Mouse (Mus musculus): ENCODE results near the gene Tmem131. TPM values are rescaled to one million over a fixed set of nuclear protein-coding genes. Genes with fewer than 3 reads are reported as not detected.

The Tmem131 gene
- 14.7 and 15.1 TPM in 2 replicates for polyA plus RNA-seq (2015; fragmentation: Nextera tagmentation; extraction: Ambion mirVana)

DNA sequence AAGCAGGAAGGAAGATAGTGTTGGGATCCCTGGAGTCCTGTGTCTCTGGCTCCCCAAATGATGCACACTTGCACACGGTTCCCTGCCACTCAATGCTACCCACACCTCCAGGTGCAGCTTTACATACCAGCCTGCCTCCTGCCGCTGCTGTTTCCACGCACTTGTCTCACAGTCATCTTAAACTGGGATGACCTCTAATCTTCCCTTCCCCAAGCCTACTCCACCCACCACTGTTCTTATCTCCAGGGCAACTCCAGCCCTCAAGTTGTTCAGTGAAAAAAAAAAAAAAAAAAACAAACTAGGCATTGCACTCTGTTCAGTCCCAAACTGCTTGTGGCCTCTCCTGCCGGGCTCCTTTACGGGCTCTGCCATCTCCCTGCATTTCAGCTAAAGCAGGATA, at the start of gene Tmem131:
Gene Tmem131 (minus strand): TSS at position 14 of the 400 bp plus-strand sequence.
- Histone ChIP-seq H3K4me2 (replicated peaks) (no peak within 1 kb of the TSS), H3K27me3 (no peaks in the 10 kb centered on the region), H3K36me3 (no peaks in the 10 kb centered on the region), H3K4me1 (peaks cover 4% of the 10 kb centered on the region; the same call in 1 of the 2 replicates), H3K4me3 (replicated peaks) (no peak within 1 kb of the TSS), H3K27ac (replicated peaks) (no peak within 1 kb of the TSS), H3K9ac (no peak within 1 kb of the TSS), H3K9me3 (replicated peaks) (no peaks in the 10 kb centered on the region)
- ATAC-seq (ENCODE audit: insufficient number of reproducible peaks, low FRiP score, low TSS enrichment, low read depth) = no peak
- 63% methylated on average over 5 of the region's 5 CpGs for WGBS

DNA sequence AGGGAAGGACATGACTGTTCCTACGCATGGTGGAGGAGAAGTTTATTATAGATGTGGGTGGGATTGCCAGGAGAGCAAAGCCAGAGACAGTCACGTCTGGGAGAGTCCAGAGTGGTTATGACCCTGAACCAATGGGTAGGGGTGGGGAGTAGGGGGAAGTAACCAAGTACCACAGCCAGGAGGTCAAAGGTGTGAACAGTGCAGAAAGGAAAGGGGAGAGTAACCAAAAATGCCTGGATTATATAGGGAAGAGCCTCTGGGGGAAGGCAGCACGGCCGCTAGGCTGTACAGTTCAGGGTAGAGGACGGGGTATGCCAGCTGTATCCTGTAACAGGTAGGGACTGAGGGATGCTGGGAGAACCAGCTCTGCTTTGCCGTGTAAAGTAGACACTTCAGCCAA, 45.1 kb upstream of the Tmem131 start:
- no peak overlapping the region for H3K27ac ChIP-seq (replicated peaks)
- no peaks in the 10 kb centered on the region for H3K9me3 ChIP-seq (replicated peaks)
- H3K9ac ChIP-seq = no peak overlapping the region
- no peaks in the 10 kb centered on the region for H3K27me3 ChIP-seq
- H3K4me2 ChIP-seq (replicated peaks) = no peak overlapping the region
- H3K36me3 ChIP-seq = no peaks in the 10 kb centered on the region
- H3K4me3 ChIP-seq (replicated peaks) = no peak overlapping the region
- WGBS = 74% methylated on average over 6 of the region's 6 CpGs
- H3K4me1 ChIP-seq = peaks cover 5% of the 10 kb centered on the region
- ATAC-seq (ENCODE audit: insufficient number of reproducible peaks, low FRiP score, low TSS enrichment, low read depth) = no peak

DNA sequence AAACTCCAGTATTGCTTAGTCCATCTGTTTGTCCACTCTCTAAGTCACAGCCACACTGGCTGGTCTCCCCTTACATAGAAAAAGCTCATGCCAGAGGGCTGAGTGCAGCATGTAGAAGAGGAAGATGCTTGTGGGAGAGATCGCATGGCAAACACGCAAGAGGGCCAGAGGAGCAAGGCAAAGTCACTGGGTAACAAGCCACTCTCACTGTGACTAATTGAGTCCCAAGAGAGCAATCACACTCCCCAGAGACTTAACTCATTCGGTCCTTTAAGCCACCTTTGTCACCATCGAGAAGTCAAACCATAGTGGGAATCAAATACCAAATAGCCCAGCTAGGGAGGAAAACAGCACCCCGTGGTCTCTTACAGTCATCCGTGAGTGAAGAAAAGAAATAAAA, 44.7 kb upstream of the Tmem131 start:
- H3K27ac ChIP-seq (replicated peaks) = no peak overlapping the region
- no peaks in the 10 kb centered on the region for H3K36me3 ChIP-seq
- H3K4me1 ChIP-seq = peaks cover 5% of the 10 kb centered on the region
- WGBS = 76% methylated on average over 6 of the region's 6 CpGs
- H3K9me3 ChIP-seq (replicated peaks) = no peaks in the 10 kb centered on the region
- H3K4me2 ChIP-seq (replicated peaks) = no peak overlapping the region
- H3K27me3 ChIP-seq = no peaks in the 10 kb centered on the region
- no peak for ATAC-seq (ENCODE audit: insufficient number of reproducible peaks, low FRiP score, low TSS enrichment, low read depth)
- no peak overlapping the region for H3K9ac ChIP-seq
- H3K4me3 ChIP-seq (replicated peaks) = no peak overlapping the region

DNA sequence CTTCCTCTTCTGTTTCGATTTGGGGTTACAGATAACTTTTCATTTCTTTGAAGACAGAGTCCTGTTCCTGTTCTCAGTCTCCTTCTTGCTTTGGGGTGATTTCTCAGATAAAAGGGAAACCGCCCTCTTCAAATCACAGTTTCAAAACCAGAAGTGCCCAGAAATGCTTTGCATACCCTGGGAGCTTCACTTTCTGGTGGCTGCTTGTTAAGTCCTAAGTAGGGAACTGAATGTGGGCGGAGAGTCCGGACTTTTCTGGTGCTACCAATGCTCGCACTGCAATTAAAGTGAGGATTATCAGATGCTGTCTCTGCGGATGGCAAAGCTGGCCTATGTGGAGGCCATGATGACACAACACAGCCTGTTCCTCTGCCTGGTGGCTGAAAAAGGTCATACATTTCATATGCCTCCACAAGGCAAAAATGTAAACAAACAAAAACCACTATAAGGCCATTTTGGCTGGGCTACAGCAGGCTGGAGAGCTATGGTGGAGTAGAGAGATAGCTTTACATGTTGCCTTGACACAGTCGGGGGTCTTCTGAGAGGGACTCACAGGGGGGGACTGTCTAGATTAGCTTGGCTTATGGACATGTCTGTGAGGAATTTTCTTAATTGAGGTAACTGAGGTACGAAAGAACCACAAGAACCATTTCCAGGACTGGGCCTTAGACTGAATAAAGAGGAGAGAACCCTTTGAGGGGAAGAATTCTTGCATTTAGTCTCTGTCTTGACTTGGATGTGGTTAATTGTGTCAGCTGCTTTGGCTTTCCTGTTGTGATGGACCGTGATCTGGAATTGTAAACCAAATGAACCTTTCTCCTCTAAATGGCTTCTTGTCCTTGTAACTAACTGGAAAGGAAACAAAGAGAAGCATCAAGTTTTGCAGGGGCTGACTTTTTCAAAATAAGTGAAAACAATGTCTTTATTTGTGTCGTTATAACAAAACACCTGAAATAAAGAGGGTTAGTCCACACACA, 44.0 kb upstream of the Tmem131 start:
- no peak for ATAC-seq (ENCODE audit: insufficient number of reproducible peaks, low FRiP score, low TSS enrichment, low read depth)
- Histone ChIP-seq H3K9ac (no peak overlapping the region), H3K36me3 (no peaks in the 10 kb centered on the region), H3K4me2 (replicated peaks) (no peak overlapping the region), H3K4me1 (peaks cover 5% of the 10 kb centered on the region), H3K4me3 (replicated peaks) (no peak overlapping the region), H3K27ac (replicated peaks) (no peak overlapping the region), H3K27me3 (no peaks in the 10 kb centered on the region), H3K9me3 (replicated peaks) (no peaks in the 10 kb centered on the region)
- WGBS = 74% methylated on average over 10 of the region's 10 CpGs

DNA sequence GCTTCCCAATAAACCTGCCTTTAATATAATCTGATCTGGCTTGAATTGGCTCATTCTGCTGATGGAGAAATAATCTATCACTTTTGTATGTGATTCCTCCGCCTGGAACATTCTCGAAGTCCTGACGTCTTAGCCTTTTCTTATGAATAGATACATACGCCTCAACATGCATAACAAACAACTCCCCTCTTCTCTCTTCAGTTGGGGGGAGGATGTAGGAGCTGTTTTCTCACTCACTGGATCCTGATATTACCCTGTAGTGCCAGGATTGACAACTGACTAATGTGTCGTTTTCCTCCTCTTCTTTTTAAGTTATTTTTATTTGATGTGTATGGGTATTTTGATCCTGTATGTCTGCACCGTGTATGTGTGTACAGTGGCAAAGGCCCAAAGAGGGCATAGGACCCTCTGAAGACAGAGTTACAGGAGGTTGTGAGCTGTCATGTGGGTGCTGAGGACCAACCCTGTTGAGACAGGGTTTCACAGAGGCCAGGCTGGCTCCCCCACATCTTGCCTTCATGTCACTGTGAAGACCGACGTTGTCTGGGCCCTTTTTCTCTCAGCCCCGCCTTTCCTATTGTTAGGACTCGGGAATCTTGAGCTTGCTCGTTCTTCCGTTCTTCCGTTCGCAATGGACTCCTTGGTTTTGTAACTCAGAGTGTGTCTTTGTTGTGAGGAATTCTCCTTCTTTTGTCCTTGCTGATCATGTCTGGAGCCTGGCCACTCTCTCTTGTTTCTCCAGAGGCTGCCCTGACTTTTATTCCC, 43.1 kb upstream of the Tmem131 start:
- H3K4me3 ChIP-seq (replicated peaks) = no peak overlapping the region
- no peaks in the 10 kb centered on the region for H3K27me3 ChIP-seq
- no peaks in the 10 kb centered on the region for H3K9me3 ChIP-seq (replicated peaks)
- 54% methylated on average over 14 of the region's 14 CpGs for WGBS
- no peak overlapping the region for H3K27ac ChIP-seq (replicated peaks)
- no peaks in the 10 kb centered on the region for H3K36me3 ChIP-seq
- no peak overlapping the region for H3K9ac ChIP-seq
- H3K4me2 ChIP-seq (replicated peaks) = no peak overlapping the region
- ATAC-seq (ENCODE audit: insufficient number of reproducible peaks, low FRiP score, low TSS enrichment, low read depth) = no peak
- H3K4me1 ChIP-seq = peaks cover 5% of the 10 kb centered on the region

DNA sequence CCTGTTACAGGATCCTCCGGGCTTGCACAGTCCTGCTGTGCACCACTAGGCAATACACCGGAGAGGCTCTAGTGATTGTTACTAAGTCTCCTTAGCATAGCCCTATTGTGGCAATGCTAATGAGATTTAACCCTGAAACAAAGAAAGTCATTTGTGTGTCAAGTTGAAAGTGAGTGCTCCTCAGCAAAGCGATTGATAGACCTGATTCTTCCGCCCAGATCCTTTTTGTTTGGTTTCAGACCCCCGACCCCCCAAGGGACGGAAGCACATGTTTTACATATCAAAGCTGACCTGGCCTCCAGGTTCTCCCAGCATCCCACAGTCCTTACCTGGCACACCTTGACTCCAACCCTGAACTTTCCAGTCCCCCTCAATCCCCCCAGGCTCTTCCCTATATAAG, 42.4 kb upstream of the Tmem131 start:
- no peaks in the 10 kb centered on the region for H3K27me3 ChIP-seq
- WGBS = 47% methylated on average over 6 of the region's 6 CpGs
- ATAC-seq (ENCODE audit: insufficient number of reproducible peaks, low FRiP score, low TSS enrichment, low read depth) = no peak

DNA sequence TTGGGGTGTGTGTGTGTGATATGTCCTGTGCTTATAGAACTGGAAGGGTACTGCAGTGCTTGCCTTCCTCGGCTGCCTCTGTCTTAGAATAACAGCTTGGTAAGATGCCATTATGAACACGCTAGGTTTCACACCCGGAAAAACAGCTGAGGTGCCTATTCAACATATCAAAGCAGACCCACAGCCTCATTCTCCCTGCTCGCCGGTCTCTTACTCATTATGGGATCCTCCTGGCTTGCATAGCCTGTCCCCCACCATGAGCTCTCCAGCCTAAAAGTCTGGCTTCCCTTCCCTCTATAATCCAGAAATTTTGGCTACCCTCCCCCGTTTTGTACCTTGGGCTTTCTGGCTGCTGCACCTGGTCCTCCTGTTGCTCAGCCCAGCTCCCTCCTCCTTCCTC, 40.9 kb upstream of the Tmem131 start:
- H3K4me2 ChIP-seq (replicated peaks) = no peak overlapping the region
- peaks cover 5% of the 10 kb centered on the region for H3K4me1 ChIP-seq
- no peaks in the 10 kb centered on the region for H3K9me3 ChIP-seq (replicated peaks)
- 28% methylated on average over 6 of the region's 6 CpGs for WGBS
- H3K36me3 ChIP-seq = no peaks in the 10 kb centered on the region
- no peak overlapping the region for H3K9ac ChIP-seq
- no peaks in the 10 kb centered on the region for H3K27me3 ChIP-seq
- H3K27ac ChIP-seq (replicated peaks) = no peak overlapping the region
- no peak overlapping the region for H3K4me3 ChIP-seq (replicated peaks)
- ATAC-seq (ENCODE audit: insufficient number of reproducible peaks, low FRiP score, low TSS enrichment, low read depth) = no peak

More for the DNA sequence above, 42.4 kb upstream of the Tmem131 start:
- no peak overlapping the region for H3K27ac ChIP-seq (replicated peaks)
- H3K4me1 ChIP-seq = peaks cover 5% of the 10 kb centered on the region
- H3K4me3 ChIP-seq (replicated peaks) = no peak overlapping the region
- no peaks in the 10 kb centered on the region for H3K9me3 ChIP-seq (replicated peaks)
- H3K9ac ChIP-seq = no peak overlapping the region
- H3K36me3 ChIP-seq = no peaks in the 10 kb centered on the region
- H3K4me2 ChIP-seq (replicated peaks) = no peak overlapping the region

DNA sequence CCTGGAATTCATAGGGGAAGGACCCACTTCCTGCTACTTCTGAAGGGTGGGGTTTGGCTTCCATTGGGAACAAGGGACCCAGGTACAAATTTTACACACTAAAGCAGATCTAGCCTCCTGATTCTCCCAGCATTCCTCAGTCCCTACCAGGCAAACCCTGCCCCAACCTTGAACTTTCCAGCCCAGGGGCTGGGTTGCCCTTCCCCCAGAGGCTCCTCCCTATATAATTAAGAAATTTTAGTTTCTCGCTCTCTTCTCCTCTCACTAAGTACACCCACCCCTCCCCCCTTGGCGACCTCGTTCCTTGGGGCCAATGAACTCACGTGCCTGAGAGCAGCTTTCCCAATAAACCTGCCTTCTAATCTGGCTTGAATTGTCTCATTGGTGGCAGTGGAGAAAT, 40.3 kb upstream of the Tmem131 start:
- no peaks in the 10 kb centered on the region for H3K36me3 ChIP-seq
- H3K9ac ChIP-seq = no peak overlapping the region
- H3K4me3 ChIP-seq (replicated peaks) = no peak overlapping the region
- no peaks in the 10 kb centered on the region for H3K9me3 ChIP-seq (replicated peaks)
- no peak overlapping the region for H3K27ac ChIP-seq (replicated peaks)
- H3K27me3 ChIP-seq = no peaks in the 10 kb centered on the region
- no peak for ATAC-seq (ENCODE audit: insufficient number of reproducible peaks, low FRiP score, low TSS enrichment, low read depth)
- H3K4me2 ChIP-seq (replicated peaks) = no peak overlapping the region
- H3K4me1 ChIP-seq = peaks cover 5% of the 10 kb centered on the region
- WGBS = 23% methylated on average over 4 of the region's 4 CpGs

DNA sequence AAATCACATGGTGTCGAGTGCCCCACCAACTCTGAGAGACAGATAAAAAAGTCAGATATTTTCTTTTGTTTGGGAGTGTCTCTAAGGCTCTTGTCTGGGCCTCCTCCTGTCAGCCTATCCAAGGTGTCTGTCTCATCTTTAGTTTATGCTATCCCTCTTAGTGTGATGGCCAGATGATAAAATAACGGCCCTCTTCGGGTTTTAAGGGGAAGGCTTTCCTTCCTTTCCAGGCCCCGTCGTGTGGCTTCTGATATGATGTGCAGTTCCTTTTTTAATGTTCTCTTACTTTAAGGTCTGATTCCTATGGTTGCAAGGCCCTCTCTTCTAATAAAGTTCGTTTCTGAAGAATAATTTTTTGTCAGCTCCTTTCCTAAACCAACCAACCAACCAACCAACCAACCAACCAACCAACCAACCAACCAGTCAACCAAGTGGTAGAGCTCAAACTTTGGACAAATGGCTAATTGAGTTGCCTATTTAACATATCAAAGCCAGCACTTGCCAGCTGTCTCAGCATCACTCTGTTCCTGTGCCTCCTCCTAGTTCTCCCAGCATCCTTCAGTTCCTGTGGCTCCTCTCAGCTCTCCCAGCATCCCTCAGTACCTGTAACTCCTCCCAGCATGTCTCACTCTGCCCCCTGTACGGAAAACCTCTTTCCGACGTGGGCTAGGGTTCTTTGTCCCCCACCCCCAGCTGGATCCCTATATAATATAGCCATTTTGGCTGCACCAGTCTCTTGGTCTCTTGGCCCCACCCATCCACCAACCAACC, 38.9 kb upstream of the Tmem131 start:
- Histone ChIP-seq H3K4me1 (peaks cover 5% of the 10 kb centered on the region), H3K27ac (replicated peaks) (no peak overlapping the region), H3K9me3 (replicated peaks) (no peaks in the 10 kb centered on the region), H3K36me3 (no peaks in the 10 kb centered on the region), H3K27me3 (no peaks in the 10 kb centered on the region), H3K4me2 (replicated peaks) (no peak overlapping the region), H3K4me3 (replicated peaks) (no peak overlapping the region), H3K9ac (no peak overlapping the region)
- ATAC-seq (ENCODE audit: insufficient number of reproducible peaks, low FRiP score, low TSS enrichment, low read depth) = no peak
- 86% methylated on average over 9 of the region's 9 CpGs for WGBS

DNA sequence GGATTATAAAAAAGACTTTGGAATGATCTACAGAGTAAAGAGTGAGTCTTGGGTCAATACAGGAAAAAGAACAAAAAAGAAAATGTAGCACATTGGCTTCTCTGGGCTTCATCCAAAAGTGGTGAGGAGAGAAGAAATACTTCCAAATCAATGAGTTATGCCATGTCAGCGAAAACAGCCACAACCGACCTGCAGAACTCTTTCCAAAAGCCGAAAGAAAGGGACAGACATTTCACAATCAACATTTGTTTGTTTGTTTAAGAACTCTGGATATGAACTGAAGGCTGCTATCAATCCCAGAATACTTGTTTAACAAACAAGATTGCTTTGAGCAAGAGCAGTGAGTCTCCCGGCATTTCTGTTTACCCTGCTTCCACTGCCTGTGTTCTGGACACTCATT, 33.3 kb upstream of the Tmem131 start:
- H3K4me1 ChIP-seq = no peaks in the 10 kb centered on the region
- ATAC-seq (ENCODE audit: insufficient number of reproducible peaks, low FRiP score, low TSS enrichment, low read depth) = no peak
- H3K36me3 ChIP-seq = no peaks in the 10 kb centered on the region
- no peaks in the 10 kb centered on the region for H3K27me3 ChIP-seq
- H3K27ac ChIP-seq (replicated peaks) = no peak overlapping the region
- H3K4me3 ChIP-seq (replicated peaks) = no peak overlapping the region
- H3K9me3 ChIP-seq (replicated peaks) = no peaks in the 10 kb centered on the region
- no peak overlapping the region for H3K4me2 ChIP-seq (replicated peaks)
- H3K9ac ChIP-seq = no peak overlapping the region
- 75% methylated on average over 4 of the region's 4 CpGs for WGBS

Data from embryonic facial prominence, embryonic 15.5 days (tissue).